Mouse (Mus musculus): ENCODE results near the gene Kctd15. TPM values are rescaled to one million over a fixed set of nuclear protein-coding genes. Genes with fewer than 3 reads are reported as not detected.

Gene Kctd15
- polyA plus RNA-seq, 1 experiment from 2014 or later = 0.63 TPM

- Histone ChIP-seq H3K4me3 (ENCODE audit: low read depth, low read length) (no peak overlapping the region), H3K9me3 (ENCODE audit: low read length) (no peaks in the 10 kb centered on the region), H3K36me3 (replicated peaks; ENCODE audit: insufficient read depth, low read length) (no peaks in the 10 kb centered on the region), H3K4me2 (ENCODE audit: low read depth, low read length) (no peak overlapping the region), H3K27ac (ENCODE audit: low read depth) (no peak overlapping the region), H3K4me1 (ENCODE audit: insufficient read depth) (no peaks in the 10 kb centered on the region), H3K27me3 (ENCODE audit: insufficient read depth, low read length) (no peaks in the 10 kb centered on the region), H3K9ac (replicated peaks) (no peak overlapping the region)
- TF ChIP-seq CTCF (IDR thresholded peaks at IDR 0.05; ENCODE audit: low read depth) (no peak), EP300 (IDR thresholded peaks at IDR 0.05; ENCODE audit: low read depth) (no peak)
- no peak for ATAC-seq
- no peak for DNase-seq
- 66% methylated on average over 9 of the region's 9 CpGs for WGBS (ENCODE audit: insufficient replicate concordance)
These were observed 39.6 kb upstream of the Kctd15 start for GRCm38 (mm10) chr7:34696086-34696485.

- Histone ChIP-seq H3K27ac (ENCODE audit: low read depth) (no peak overlapping the region), H3K9me3 (ENCODE audit: low read length) (no peaks in the 10 kb centered on the region), H3K9ac (replicated peaks) (no peak overlapping the region), H3K4me1 (ENCODE audit: insufficient read depth) (no peaks in the 10 kb centered on the region), H3K4me3 (ENCODE audit: low read depth, low read length) (no peak overlapping the region), H3K36me3 (replicated peaks; ENCODE audit: insufficient read depth, low read length) (no peaks in the 10 kb centered on the region), H3K4me2 (ENCODE audit: low read depth, low read length) (no peak overlapping the region), H3K27me3 (ENCODE audit: insufficient read depth, low read length) (no peaks in the 10 kb centered on the region)
- no peak for DNase-seq
- no peak for TF ChIP-seq CTCF (IDR thresholded peaks at IDR 0.05; ENCODE audit: low read depth)
- no peak for TF ChIP-seq EP300 (IDR thresholded peaks at IDR 0.05; ENCODE audit: low read depth)
- 72% methylated on average over 9 of the region's 9 CpGs for WGBS (ENCODE audit: insufficient replicate concordance)
- ATAC-seq = no peak
These were observed 38.4 kb upstream of the Kctd15 start for GRCm38 (mm10) chr7:34694898-34695297.

- H3K27ac ChIP-seq (ENCODE audit: low read depth) = no peak overlapping the region
- no peak for TF ChIP-seq EP300 (IDR thresholded peaks at IDR 0.05; ENCODE audit: low read depth)
- no peak for TF ChIP-seq CTCF (IDR thresholded peaks at IDR 0.05; ENCODE audit: low read depth)
- no peaks in the 10 kb centered on the region for H3K36me3 ChIP-seq (replicated peaks; ENCODE audit: insufficient read depth, low read length)
- H3K4me2 ChIP-seq (ENCODE audit: low read depth, low read length) = no peak overlapping the region
- H3K27me3 ChIP-seq (ENCODE audit: insufficient read depth, low read length) = no peaks in the 10 kb centered on the region
- H3K4me3 ChIP-seq (ENCODE audit: low read depth, low read length) = no peak overlapping the region
- H3K4me1 ChIP-seq (ENCODE audit: insufficient read depth) = no peaks in the 10 kb centered on the region
- 92% methylated on average over 13 of the region's 13 CpGs for WGBS (ENCODE audit: insufficient replicate concordance)
- DNase-seq = no peak
- H3K9ac ChIP-seq (replicated peaks) = no peak overlapping the region
- no peaks in the 10 kb centered on the region for H3K9me3 ChIP-seq (ENCODE audit: low read length)
- ATAC-seq = no peak
These were observed 37.4 kb upstream of the Kctd15 start for GRCm38 (mm10) chr7:34693916-34694315.

DNA sequence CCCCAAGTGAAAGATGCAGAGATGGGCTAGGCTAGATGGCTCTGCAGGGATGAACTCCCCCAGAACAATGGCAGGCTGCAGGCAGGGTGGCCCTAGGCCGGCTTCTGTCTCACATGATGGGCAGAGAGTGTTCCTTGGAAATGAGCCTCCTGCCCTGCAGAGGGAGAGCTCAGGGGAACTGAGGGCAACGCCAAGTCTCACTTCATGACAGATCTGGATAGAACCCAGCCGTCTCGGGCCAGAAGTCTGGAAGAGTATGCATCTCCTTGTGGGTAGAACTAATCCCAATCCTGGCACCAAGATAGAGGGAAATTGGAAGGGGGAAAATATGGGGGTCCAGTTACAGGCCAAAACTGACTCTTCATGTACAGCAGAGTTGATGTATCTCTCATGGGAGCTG is 36.5 kb upstream of the Kctd15 start:
- no peak overlapping the region for H3K4me2 ChIP-seq (ENCODE audit: low read depth, low read length)
- no peak overlapping the region for H3K9ac ChIP-seq (replicated peaks)
- H3K4me1 ChIP-seq (ENCODE audit: insufficient read depth) = no peaks in the 10 kb centered on the region
- H3K9me3 ChIP-seq (ENCODE audit: low read length) = no peaks in the 10 kb centered on the region
- ATAC-seq (no peak), DNase-seq (no peak)
- no peak overlapping the region for H3K4me3 ChIP-seq (ENCODE audit: low read depth, low read length)
- TF ChIP-seq EP300 (IDR thresholded peaks at IDR 0.05; ENCODE audit: low read depth) (no peak), CTCF (IDR thresholded peaks at IDR 0.05; ENCODE audit: low read depth) (no peak)
- no peaks in the 10 kb centered on the region for H3K36me3 ChIP-seq (replicated peaks; ENCODE audit: insufficient read depth, low read length)
- WGBS (ENCODE audit: insufficient replicate concordance) = 71% methylated on average over 4 of the region's 4 CpGs
- no peaks in the 10 kb centered on the region for H3K27me3 ChIP-seq (ENCODE audit: insufficient read depth, low read length)
- no peak overlapping the region for H3K27ac ChIP-seq (ENCODE audit: low read depth)

- Histone ChIP-seq H3K9ac (replicated peaks) (no peak overlapping the region), H3K4me2 (ENCODE audit: low read depth, low read length) (no peak overlapping the region), H3K27me3 (ENCODE audit: insufficient read depth, low read length) (no peaks in the 10 kb centered on the region; the same call in 1 of the 2 replicates), H3K27ac (ENCODE audit: low read depth) (no peak overlapping the region), H3K4me3 (ENCODE audit: low read depth, low read length) (no peak overlapping the region), H3K4me1 (ENCODE audit: insufficient read depth) (no peaks in the 10 kb centered on the region), H3K9me3 (ENCODE audit: low read length) (no peaks in the 10 kb centered on the region), H3K36me3 (replicated peaks; ENCODE audit: insufficient read depth, low read length) (no peaks in the 10 kb centered on the region)
- 65% methylated on average over 13 of the region's 13 CpGs for WGBS (ENCODE audit: insufficient replicate concordance)
- no peak for DNase-seq
- TF ChIP-seq CTCF (IDR thresholded peaks at IDR 0.05; ENCODE audit: low read depth) (no peak), EP300 (IDR thresholded peaks at IDR 0.05; ENCODE audit: low read depth) (no peak)
- ATAC-seq = no peak
These were observed 33.6 kb upstream of the Kctd15 start for GRCm38 (mm10) chr7:34690111-34690510.

DNA sequence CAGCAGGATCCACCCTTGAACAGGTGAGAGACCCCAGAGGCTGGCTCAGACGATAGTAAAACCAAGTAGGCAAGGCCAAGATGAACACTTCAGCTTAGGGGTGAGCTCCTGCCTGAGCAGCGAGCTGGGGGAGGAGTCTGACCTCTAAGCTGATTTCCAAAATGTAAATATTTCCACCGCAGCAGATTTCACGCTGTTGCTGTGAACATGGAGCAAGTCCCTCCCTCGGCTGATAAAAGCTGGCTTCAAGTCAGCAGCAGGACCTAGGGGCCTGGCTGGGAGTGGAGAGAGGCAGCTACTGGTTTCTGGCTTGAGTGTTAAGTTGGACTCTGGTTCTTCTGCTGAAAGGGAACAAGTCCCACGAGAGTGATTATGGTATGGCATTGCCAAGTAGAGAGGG is 32.5 kb upstream of the Kctd15 start:
- Histone ChIP-seq H3K27ac (ENCODE audit: low read depth) (no peak overlapping the region), H3K4me3 (ENCODE audit: low read depth, low read length) (no peak overlapping the region), H3K4me1 (ENCODE audit: insufficient read depth) (no peaks in the 10 kb centered on the region), H3K9ac (replicated peaks) (no peak overlapping the region), H3K36me3 (replicated peaks; ENCODE audit: insufficient read depth, low read length) (no peaks in the 10 kb centered on the region), H3K4me2 (ENCODE audit: low read depth, low read length) (no peak overlapping the region), H3K9me3 (ENCODE audit: low read length) (no peaks in the 10 kb centered on the region), H3K27me3 (ENCODE audit: insufficient read depth, low read length) (no peaks in the 10 kb centered on the region; the same call in 1 of the 2 replicates)
- DNase-seq (no peak), ATAC-seq (no peak)
- TF ChIP-seq CTCF (IDR thresholded peaks at IDR 0.05; ENCODE audit: low read depth) (no peak), EP300 (IDR thresholded peaks at IDR 0.05; ENCODE audit: low read depth) (no peak)
- 33% methylated on average over 5 of the region's 6 CpGs for WGBS (ENCODE audit: insufficient replicate concordance)

GRCm38 (mm10) chr7:34685801-34686200 is 29.3 kb upstream of the Kctd15 start:
- H3K9me3 ChIP-seq (ENCODE audit: low read length) = no peaks in the 10 kb centered on the region
- no peaks in the 10 kb centered on the region for H3K4me1 ChIP-seq (ENCODE audit: insufficient read depth)
- H3K4me3 ChIP-seq (ENCODE audit: low read depth, low read length) = no peak overlapping the region
- no peak for DNase-seq
- no peak overlapping the region for H3K4me2 ChIP-seq (ENCODE audit: low read depth, low read length)
- no peak for TF ChIP-seq CTCF (IDR thresholded peaks at IDR 0.05; ENCODE audit: low read depth)
- TF ChIP-seq EP300 (IDR thresholded peaks at IDR 0.05; ENCODE audit: low read depth) = no peak
- H3K27me3 ChIP-seq (ENCODE audit: insufficient read depth, low read length) = no peaks in the 10 kb centered on the region; the same call in 1 of the 2 replicates
- no peak for ATAC-seq
- no peak overlapping the region for H3K27ac ChIP-seq (ENCODE audit: low read depth)
- 34% methylated on average over 7 of the region's 7 CpGs for WGBS (ENCODE audit: insufficient replicate concordance)
- H3K9ac ChIP-seq (replicated peaks) = no peak overlapping the region
- H3K36me3 ChIP-seq (replicated peaks; ENCODE audit: insufficient read depth, low read length) = no peaks in the 10 kb centered on the region
